Mouse (Mus musculus) thymus, postnatal 25 days (tissue): Measurements from ENCODE around the gene Slc1a1.

Experiments used
- DNase-seq: peaks from one replicate; pipeline ENCODE4 v3.0.0; 2022

Slc1a1 gene

GRCm38 (mm10) chr19:28834798-28835499 lies at the start of gene Slc1a1:
Gene Slc1a1, plus strand, starts transcription at chr19:28835049.
- peak; percentile 17 for DNase-seq

- no peak for DNase-seq
These were observed 44.7 kb upstream of the Slc1a1 start for GRCm38 (mm10) chr19:28790196-28790595.

- DNase-seq, result no peak
These were observed 41.5 kb upstream of the Slc1a1 start for GRCm38 (mm10) chr19:28793307-28793706.

- no peak for DNase-seq
These were observed 38.6 kb upstream of the Slc1a1 start for GRCm38 (mm10) chr19:28796146-28796848.

GRCm38 (mm10) chr19:28796966-28797365 lies 37.9 kb upstream of the Slc1a1 start:
- no peak for DNase-seq

- no peak for DNase-seq
These were observed 37.2 kb upstream of the Slc1a1 start for GRCm38 (mm10) chr19:28797611-28798010.

- DNase-seq, result no peak
These were observed 34.4 kb upstream of the Slc1a1 start for GRCm38 (mm10) chr19:28800448-28800847.

GRCm38 (mm10) chr19:28806276-28806675 lies 28.6 kb upstream of the Slc1a1 start:
- DNase-seq, result no peak

- no peak for DNase-seq
These were observed 27.9 kb upstream of the Slc1a1 start for GRCm38 (mm10) chr19:28806821-28807496.

- no peak for DNase-seq
These were observed 27.4 kb upstream of the Slc1a1 start for GRCm38 (mm10) chr19:28807497-28807871.

- no peak for DNase-seq
These were observed 16.6 kb upstream of the Slc1a1 start for GRCm38 (mm10) chr19:28818286-28818685.

GRCm38 (mm10) chr19:28827697-28828328 lies 7.0 kb upstream of the Slc1a1 start:
- DNase-seq, result no peak

GRCm38 (mm10) chr19:28831324-28831723 lies 3.5 kb upstream of the Slc1a1 start:
- DNase-seq, result no peak

GRCm38 (mm10) chr19:28832605-28833004 lies 2.2 kb upstream of the Slc1a1 start:
- no peak for DNase-seq

- DNase-seq, result no peak
These were observed 461 bp upstream of the Slc1a1 start for GRCm38 (mm10) chr19:28834388-28834787.

- DNase-seq, result no peak
These were observed 633 bp downstream of the Slc1a1 start for GRCm38 (mm10) chr19:28835500-28835864.

GRCm38 (mm10) chr19:28836116-28836515 lies 1.3 kb downstream of the Slc1a1 start:
- no peak for DNase-seq

GRCm38 (mm10) chr19:28836651-28837410 lies 2.0 kb downstream of the Slc1a1 start:
- no peak for DNase-seq

GRCm38 (mm10) chr19:28838796-28839195 lies 3.9 kb downstream of the Slc1a1 start:
- no peak for DNase-seq

- DNase-seq, result no peak
These were observed 10.3 kb downstream of the Slc1a1 start for GRCm38 (mm10) chr19:28844946-28845710.

- DNase-seq, result no peak
These were observed 15.7 kb downstream of the Slc1a1 start for GRCm38 (mm10) chr19:28850510-28850909.

GRCm38 (mm10) chr19:28852001-28852400 lies 17.2 kb downstream of the Slc1a1 start:
- DNase-seq, result no peak
